Mouse (Mus musculus) heart, embryonic 16.5 days (tissue): ENCODE results near the gene Gls. TPM values are rescaled to one million over a fixed set of nuclear protein-coding genes. Genes with fewer than 3 reads are reported as not detected.

Source experiments
- ATAC-seq: fragments of 200-750 bp; cut with Nextera tagmentation; replicated peaks from 2 replicates; pipeline ENCODE4 v1.8.0; 2017; ENCODE audit warnings: moderate number of reproducible peaks; ENCODE audit not compliant: insufficient read depth, low FRiP score; ENCODE audit errors: extremely low read depth
- H3K27ac ChIP-seq: fragments of 300-500 bp; sonication (generic); 2 replicates; pipeline ENCODE4 v1.5.1; 2014; ENCODE audit warnings: mild to moderate bottlenecking, low read length, control low read depth, moderate library complexity
- H3K27me3 ChIP-seq: fragments of 300-500 bp; sonication (generic); 2 replicates; pipeline ENCODE4 v1.6.1; 2014; ENCODE audit warnings: low read length, mixed read lengths; ENCODE audit not compliant: control insufficient read depth, insufficient read depth
- H3K36me3 ChIP-seq: fragments of 300-500 bp; sonication (generic); 2 replicates; pipeline ENCODE4 v1.6.1; 2014; ENCODE audit not compliant: control insufficient read depth, insufficient read depth
- H3K4me1 ChIP-seq: fragments of 300-500 bp; sonication (generic); 2 replicates; pipeline ENCODE4 v1.6.1; 2014; ENCODE audit warnings: low read length, mixed read lengths; ENCODE audit not compliant: control insufficient read depth, insufficient read depth
- H3K4me2 ChIP-seq: fragments of 300-500 bp; sonication (generic); 2 replicates; pipeline ENCODE4 v1.6.1; 2014; ENCODE audit warnings: low read depth, mild to moderate bottlenecking, control low read depth, low read length
- H3K4me3 ChIP-seq: fragments of 300-500 bp; sonication (generic); 2 replicates; pipeline ENCODE4 v1.5.1; 2014; ENCODE audit warnings: mild to moderate bottlenecking, control low read depth, low read length
- H3K9ac ChIP-seq: fragments of 300-500 bp; sonication (generic); 2 replicates; pipeline ENCODE4 v1.6.1; 2014; ENCODE audit warnings: low read length, control low read depth
- H3K9me3 ChIP-seq: fragments of 300-500 bp; sonication (generic); replicated peaks from 2 replicates; pipeline ENCODE4 v1.6.1; 2016; ENCODE audit warnings: low read length; ENCODE audit not compliant: control insufficient read depth
- WGBS: fragments of 180-500 bp; shearing (Covaris S2); extraction: QIAGEN DNeasy Blood & Tissue Kit; methylation state at CpG from one replicate; pipeline ENCODE4 v1.1.7; 2014; 5-methylcytosine and 5-hydroxymethylcytosine counted together
- polyA plus RNA-seq: library from polyadenylated mRNA; unstranded; fragments of >200 nt; fragmentation: Nextera tagmentation; extraction: Ambion mirVana; gene quantifications from 2 replicates; pipeline ENCODE4 v1.2.1, GENCODE M21; 2015

The Gls gene
- polyA plus RNA-seq, 1 experiment from 2014 or later, result 17.4 TPM

DNA sequence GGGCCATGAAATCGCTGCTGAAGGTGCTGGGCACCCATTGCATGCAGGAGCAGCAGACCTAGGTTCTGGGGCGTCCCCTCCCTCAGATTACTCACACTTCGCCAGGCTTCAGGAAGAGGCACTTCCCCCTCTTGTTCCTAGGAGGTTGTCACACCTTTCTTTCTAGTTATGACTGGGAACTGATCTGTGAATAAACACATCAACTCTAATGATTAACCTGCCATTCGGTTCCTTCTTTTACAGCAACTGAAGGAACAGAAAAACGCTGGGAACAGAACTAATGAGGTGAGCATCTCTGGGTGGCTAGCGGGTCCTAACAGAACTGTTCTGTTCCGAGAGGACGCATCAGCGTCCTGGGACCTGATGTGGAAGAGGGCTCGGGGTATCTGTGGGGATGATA is 88.1 kb downstream of the Gls start:
- Histone ChIP-seq H3K4me1 (peaks cover 26% of the 10 kb centered on the region), H3K27me3 (no peaks in the 10 kb centered on the region), H3K4me3 (no peak overlapping the region), H3K9ac (no peak overlapping the region), H3K9me3 (no peaks in the 10 kb centered on the region), H3K27ac (no peak overlapping the region), H3K36me3 (no peaks in the 10 kb centered on the region), H3K4me2 (no peak overlapping the region)
- no peak for ATAC-seq
- 79% methylated on average over 10 of the region's 10 CpGs for WGBS

GRCm38 (mm10) chr1:52143596-52144156 is 89.4 kb downstream of the Gls start:
- Histone ChIP-seq H3K27ac (no peak overlapping the region), H3K9ac (no peak overlapping the region), H3K4me1 (peaks cover 21% of the 10 kb centered on the region), H3K27me3 (no peaks in the 10 kb centered on the region), H3K9me3 (no peaks in the 10 kb centered on the region), H3K4me2 (no peak overlapping the region), H3K36me3 (no peaks in the 10 kb centered on the region; the same call in 1 of the 2 replicates), H3K4me3 (no peak overlapping the region)
- 80% methylated on average over 7 of the region's 7 CpGs for WGBS
- no peak for ATAC-seq

- 73% methylated on average over 4 of the region's 4 CpGs for WGBS
- Histone ChIP-seq H3K27me3 (no peaks in the 10 kb centered on the region), H3K4me2 (no peak overlapping the region), H3K9ac (no peak overlapping the region), H3K36me3 (no peaks in the 10 kb centered on the region; the same call in 1 of the 2 replicates), H3K27ac (no peak overlapping the region), H3K4me3 (no peak overlapping the region), H3K9me3 (no peaks in the 10 kb centered on the region), H3K4me1 (peaks cover 17% of the 10 kb centered on the region)
- no peak for ATAC-seq
Observed at GRCm38 (mm10) chr1:52143191-52143590, 89.8 kb downstream of the Gls start.

DNA sequence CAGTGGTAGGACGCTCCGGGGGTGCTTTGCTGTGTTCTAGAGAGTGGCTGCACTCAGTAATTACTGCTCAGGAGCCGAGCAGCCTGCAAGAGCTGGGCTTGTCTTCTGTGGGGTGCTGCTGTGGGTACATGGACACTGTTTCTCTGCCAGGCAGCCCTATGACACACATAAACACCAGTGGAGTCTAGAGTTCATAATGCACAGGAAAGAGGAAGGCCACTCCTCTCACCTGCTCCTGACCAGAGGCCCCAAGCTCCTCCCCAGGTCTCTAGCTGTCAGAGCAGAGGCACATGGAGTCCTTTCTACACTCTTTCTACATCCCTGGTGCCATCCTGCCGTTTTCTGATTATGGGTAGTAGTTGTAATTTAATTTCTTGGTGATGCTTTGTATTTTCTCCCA is 90.9 kb downstream of the Gls start:
- ATAC-seq, result no peak
- peaks cover 3% of the 10 kb centered on the region; the same call in 1 of the 2 replicates for H3K36me3 ChIP-seq
- H3K27ac ChIP-seq, result no peak overlapping the region
- no peaks in the 10 kb centered on the region for H3K27me3 ChIP-seq
- H3K9me3 ChIP-seq, result no peaks in the 10 kb centered on the region
- H3K4me3 ChIP-seq, result no peak overlapping the region
- H3K4me1 ChIP-seq, result peaks cover 11% of the 10 kb centered on the region
- H3K4me2 ChIP-seq, result no peak overlapping the region
- 63% methylated on average over 4 of the region's 4 CpGs for WGBS
- 0 out of 2 replicates have a peak overlapping the region, but pooled peaks have one; percentile 7 for H3K9ac ChIP-seq

DNA sequence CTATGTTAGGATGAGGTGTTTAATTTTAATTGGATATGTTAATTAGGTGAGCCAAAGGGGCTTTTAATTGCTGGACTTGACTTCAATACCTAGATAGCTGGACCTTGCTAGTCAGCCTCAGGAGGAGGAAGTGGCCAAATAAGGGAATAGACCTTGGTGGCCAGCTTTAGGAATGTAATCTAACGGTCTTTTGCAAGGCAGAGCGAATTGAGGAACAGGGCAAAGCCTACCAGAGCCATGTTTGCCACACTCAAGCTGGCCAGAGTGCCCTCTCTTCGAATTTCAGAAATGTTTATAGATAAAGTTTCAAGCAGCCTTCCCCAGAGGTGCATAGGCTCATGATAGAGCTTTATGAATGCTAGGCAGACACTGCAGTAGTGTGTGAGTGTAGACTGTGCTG is 91.5 kb downstream of the Gls start:
- no peak overlapping the region for H3K9ac ChIP-seq
- no peak overlapping the region for H3K4me3 ChIP-seq
- H3K36me3 ChIP-seq, result peaks cover 8% of the 10 kb centered on the region; the same call in 1 of the 2 replicates
- WGBS, result 37% methylated on average over 3 of the region's 3 CpGs
- no peaks in the 10 kb centered on the region for H3K9me3 ChIP-seq
- H3K4me2 ChIP-seq, result no peak overlapping the region
- peak overlapping the region; percentile 54 for H3K27ac ChIP-seq
- no peak for ATAC-seq
- peaks cover 11% of the 10 kb centered on the region for H3K4me1 ChIP-seq
- no peaks in the 10 kb centered on the region for H3K27me3 ChIP-seq

GRCm38 (mm10) chr1:52140534-52140933 is 92.5 kb downstream of the Gls start:
- no peak for ATAC-seq
- WGBS, result 82% methylated on average over 9 of the region's 9 CpGs
- H3K27me3 ChIP-seq, result no peaks in the 10 kb centered on the region
- H3K27ac ChIP-seq, result no peak overlapping the region
- H3K9me3 ChIP-seq, result no peaks in the 10 kb centered on the region
- peaks cover 12% of the 10 kb centered on the region; the same call in 1 of the 2 replicates for H3K36me3 ChIP-seq
- H3K4me2 ChIP-seq, result no peak overlapping the region
- no peak overlapping the region for H3K4me3 ChIP-seq
- H3K4me1 ChIP-seq, result peaks cover 11% of the 10 kb centered on the region
- H3K9ac ChIP-seq, result no peak overlapping the region

DNA sequence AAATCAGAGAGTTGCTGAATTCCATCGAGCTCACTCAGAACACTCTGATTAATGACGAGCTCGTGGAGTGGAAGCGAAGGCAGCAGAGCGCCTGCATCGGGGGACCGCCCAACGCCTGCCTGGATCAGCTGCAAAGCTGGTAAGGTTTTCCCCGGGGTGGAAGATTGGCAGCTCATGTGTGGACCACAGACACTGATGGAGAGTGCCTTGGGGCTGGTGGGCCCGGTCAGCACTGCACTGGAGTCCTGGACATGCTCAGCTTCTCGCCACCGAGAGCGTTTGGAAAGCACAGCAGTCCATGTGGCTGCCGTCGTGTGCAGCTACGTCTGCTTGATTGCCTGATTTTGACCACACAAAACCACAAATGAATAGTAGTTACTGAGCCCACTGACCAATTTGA is 95.7 kb downstream of the Gls start:
- peaks cover 20% of the 10 kb centered on the region; the same call in 1 of the 2 replicates for H3K36me3 ChIP-seq
- H3K27me3 ChIP-seq, result no peaks in the 10 kb centered on the region
- no peak overlapping the region for H3K27ac ChIP-seq
- H3K4me2 ChIP-seq, result no peak overlapping the region
- H3K4me1 ChIP-seq, result peaks cover 11% of the 10 kb centered on the region
- 71% methylated on average over 16 of the region's 16 CpGs for WGBS
- H3K9ac ChIP-seq, result no peak overlapping the region
- no peak for ATAC-seq
- H3K9me3 ChIP-seq, result no peaks in the 10 kb centered on the region
- H3K4me3 ChIP-seq, result no peak overlapping the region

GRCm38 (mm10) chr1:52133254-52133653 is 99.8 kb downstream of the Gls start:
- 87% methylated on average over 8 of the region's 8 CpGs for WGBS
- no peak overlapping the region for H3K9ac ChIP-seq
- no peak for ATAC-seq
- H3K36me3 ChIP-seq, result peaks cover 24% of the 10 kb centered on the region
- H3K4me1 ChIP-seq, result no peaks in the 10 kb centered on the region
- no peaks in the 10 kb centered on the region for H3K27me3 ChIP-seq
- no peak overlapping the region for H3K4me3 ChIP-seq
- no peak overlapping the region for H3K27ac ChIP-seq
- H3K4me2 ChIP-seq, result no peak overlapping the region
- H3K9me3 ChIP-seq, result no peaks in the 10 kb centered on the region

GRCm38 (mm10) chr1:52131787-52132377 is 101.2 kb downstream of the Gls start:
- H3K4me3 ChIP-seq, result no peak overlapping the region
- H3K27me3 ChIP-seq, result no peaks in the 10 kb centered on the region
- H3K4me1 ChIP-seq, result no peaks in the 10 kb centered on the region
- H3K36me3 ChIP-seq, result peaks cover 28% of the 10 kb centered on the region
- H3K27ac ChIP-seq, result no peak overlapping the region
- no peak overlapping the region for H3K9ac ChIP-seq
- WGBS, result 83% methylated on average over 11 of the region's 11 CpGs
- ATAC-seq, result no peak
- H3K9me3 ChIP-seq, result no peaks in the 10 kb centered on the region
- H3K4me2 ChIP-seq, result no peak overlapping the region
